Mouse (Mus musculus) cerebellum, adult (tissue): ENCODE data around the gene Tns1.
"Not testable (repeated sequence)": the region's sequence is repeated elsewhere in the genome, so short reads cannot be mapped to it uniquely, and the experiment has no call there.

Experiments
- ATAC-seq: cut with Nextera tagmentation; 2 replicates; pipeline ENCODE4 v1.9.2; 2017; ENCODE audit warnings: mild to moderate bottlenecking, moderate library complexity, mixed read lengths; ENCODE audit not compliant: insufficient number of reproducible peaks, low FRiP score, low TSS enrichment

Gene Tns1

GRCm38 (mm10) chr1:73904641-73905040, 219.6 kb downstream of the Tns1 start:
- ATAC-seq: no peak

DNA sequence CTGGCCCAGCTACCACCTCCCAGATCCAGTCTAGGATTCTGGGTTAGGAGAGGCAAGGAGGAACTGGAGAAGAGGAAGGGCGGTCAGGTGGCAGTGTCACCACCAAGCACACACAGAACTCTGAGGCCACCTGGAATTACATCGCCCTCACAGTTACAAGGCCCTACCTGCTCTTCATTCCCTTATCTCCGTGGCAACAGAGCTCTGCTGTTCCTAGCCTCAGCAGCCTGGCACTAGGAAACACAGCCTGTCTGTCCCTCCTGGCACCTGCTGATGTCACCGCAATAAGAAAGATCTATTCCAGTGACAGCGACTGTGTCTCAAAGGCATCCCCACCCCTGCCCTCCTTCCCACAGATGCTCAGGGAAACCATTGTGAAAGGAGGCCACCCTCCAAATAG, 221.2 kb downstream of the Tns1 start:
- no peak for ATAC-seq

DNA sequence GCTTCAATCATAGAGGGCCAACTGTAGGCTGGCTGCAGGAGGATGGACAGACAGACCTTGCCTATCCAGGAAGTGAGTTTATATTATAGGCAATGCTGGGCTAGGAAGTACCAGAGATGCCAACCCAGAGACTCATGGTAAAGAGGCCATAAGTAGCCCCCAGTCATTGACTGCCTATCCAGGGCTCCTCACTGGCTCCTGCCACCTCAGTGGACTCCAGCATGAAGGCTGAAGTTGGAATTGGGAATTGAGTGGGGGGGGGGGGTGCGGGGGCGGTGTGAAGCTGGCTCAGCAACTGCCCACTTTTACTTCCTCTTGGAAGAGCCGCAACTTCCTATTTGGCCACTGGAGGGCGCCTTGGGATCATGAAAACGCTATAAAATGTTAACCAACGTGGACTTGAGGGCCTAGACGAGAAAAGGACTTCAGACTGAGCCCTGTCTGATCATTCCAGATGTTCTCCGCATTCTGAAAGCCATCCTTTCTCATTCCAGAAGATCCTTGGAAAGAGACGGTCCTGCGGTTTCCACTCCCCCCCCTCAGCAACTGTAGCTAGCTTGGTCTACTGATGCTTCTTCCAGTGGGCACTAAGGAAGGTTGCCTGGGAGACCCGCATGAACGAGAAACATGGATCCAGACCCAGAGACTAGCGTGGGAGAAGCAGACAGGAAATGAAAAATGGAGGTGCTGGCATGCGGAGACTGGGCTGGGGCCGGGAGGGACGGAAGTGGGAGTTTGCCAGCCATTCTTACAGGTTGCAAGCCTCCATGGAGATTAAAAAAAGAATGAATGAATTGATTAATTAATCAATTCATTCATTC, 221.9 kb downstream of the Tns1 start:
- peak; percentile 41 for ATAC-seq

DNA sequence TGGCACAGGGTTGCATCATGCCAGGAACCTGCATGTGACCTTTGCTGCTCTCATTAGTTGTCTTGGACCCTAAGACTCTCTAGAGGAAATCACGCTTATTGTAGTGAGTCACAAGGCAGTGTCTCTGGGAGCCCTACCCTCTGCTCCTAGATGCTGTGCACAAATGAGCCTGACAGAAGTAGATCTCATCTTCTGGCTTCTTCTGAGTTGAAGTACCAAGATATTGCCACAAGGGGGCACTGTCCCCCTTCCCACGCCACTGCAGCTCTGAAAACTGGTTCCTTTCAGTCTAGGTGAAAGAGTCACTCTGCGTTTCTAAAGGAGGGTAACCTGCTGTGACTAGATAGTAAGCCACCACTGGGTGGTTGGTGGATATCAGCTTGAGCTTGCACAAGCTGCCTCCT, 222.8 kb downstream of the Tns1 start:
- ATAC-seq: peak; percentile 75

DNA sequence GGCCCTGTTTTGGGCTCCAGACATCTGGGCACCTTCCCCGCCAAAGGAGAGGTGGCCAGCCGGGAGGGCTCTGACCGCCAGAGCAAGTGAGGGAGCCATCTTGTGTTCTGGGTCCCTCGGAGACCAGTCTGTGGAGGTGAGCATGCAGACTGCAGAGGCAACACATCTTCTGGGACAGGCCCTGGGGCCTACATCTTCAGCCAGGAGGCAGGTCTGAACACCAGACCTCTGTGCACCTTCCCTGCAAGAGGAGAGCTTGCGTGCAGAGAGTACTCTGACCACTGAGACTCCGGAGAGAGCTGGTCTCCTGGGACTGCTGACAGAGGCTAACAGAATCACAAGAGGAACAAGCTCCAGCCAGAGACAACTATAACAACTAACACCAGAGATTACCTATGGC, 228.8 kb downstream of the Tns1 start:
- not testable (repeated sequence) for ATAC-seq

DNA sequence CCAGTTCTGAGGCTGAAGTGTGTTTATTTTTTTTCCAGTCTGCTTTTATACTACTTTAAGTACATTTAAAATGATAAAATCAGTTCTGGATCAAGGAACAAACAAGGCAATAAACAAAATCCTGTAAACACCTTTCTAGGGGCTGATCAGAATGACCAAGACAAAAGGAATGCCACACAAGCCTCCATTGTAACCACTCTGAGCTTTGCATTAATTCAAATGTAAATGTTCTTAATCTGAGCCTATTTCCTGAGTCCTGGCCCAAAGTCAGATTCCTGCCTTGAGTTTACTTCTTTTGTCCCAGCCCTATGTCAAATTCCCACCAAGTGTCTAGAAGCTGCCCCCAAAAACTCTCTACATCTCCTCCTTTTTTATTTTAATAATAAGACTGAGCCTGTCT, 243.5 kb downstream of the Tns1 start:
- no peak for ATAC-seq

DNA sequence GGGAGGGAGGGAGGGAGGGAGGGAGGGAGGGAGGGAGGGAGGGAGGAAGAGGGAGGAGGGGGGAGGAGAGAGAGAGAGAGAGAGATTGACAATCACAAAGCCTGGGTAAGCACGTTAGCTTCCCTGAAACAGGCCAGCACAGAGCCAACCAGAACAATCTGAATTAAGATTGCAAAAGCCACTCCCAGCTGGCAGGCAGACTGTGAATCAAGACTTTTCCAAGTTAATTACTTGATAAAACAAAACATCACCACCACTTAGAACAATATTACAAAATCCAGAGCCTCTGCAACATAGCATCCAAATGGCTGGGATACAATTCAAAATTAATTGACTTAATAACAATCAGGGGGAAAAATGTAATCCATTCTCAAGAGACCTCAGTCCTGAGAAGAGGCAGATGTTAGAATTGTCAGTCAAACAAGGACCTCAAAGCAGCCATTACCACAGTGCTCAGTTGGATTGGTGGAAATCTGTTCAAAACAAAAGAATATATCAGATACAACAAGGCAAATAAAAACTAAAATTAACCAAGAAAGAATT, 248.5 kb downstream of the Tns1 start:
- no peak for ATAC-seq

GRCm38 (mm10) chr1:73864314-73864713, 259.9 kb downstream of the Tns1 start:
- peak; percentile 68; the same call in 1 of the 2 replicates for ATAC-seq

- ATAC-seq: no peak
Measured at GRCm38 (mm10) chr1:73863074-73863431, 261.2 kb downstream of the Tns1 start.

- ATAC-seq: no peak
Measured at GRCm38 (mm10) chr1:73862323-73863073, 261.8 kb downstream of the Tns1 start.

DNA sequence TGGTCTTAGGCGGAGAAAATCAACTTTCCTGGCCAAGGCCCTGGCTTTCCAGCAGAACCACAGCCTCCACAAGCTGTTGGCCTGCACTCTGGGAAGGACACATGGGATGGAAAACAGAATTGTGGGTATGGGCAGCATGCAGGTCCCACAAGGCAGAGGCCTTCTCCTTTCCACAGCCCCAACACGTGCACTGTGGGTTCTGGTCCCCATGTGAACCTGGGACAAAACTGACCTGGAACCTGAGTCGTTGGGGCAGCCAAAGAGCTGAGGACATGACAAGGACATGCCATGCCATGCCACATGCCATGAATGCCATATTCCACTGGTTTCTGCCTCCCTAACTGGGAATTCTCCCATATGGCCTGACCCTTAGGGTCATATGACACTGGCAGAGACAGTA, 263.8 kb downstream of the Tns1 start:
- ATAC-seq: no peak
